Mouse (Mus musculus): Measurements from ENCODE around the gene P2ry4. TPM values are rescaled to one million over a fixed set of nuclear protein-coding genes. Genes with fewer than 3 reads are reported as not detected.

Gene P2ry4
- polyA plus RNA-seq, 1 experiment from 2014 or later: not detected

DNA sequence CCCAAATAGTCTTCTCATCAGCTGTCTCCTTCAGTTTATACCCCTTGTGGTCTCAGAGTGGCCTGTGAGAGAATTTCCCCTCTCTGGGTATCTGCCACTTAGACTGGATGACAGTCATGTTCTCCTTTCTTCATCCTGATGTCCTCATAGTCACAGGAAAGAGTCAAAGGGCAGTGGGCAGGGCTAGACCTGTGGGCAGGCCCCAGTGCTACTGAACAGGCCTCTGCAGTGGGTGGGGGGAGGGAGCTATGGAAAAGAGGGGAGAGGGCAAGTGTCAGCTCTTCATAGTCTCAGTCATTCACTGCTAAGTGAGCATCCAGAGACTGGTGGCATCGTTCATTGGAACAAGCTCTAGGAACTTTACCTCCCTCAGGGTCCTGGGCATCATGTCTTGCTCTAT lies 22.7 kb downstream of the P2ry4 start, which contains the start of gene Awat1:
TSS of gene Awat1 (plus strand) at position 301 of the 400 bp plus-strand sequence.
- no peak within 1 kb of the TSS for H3K9ac ChIP-seq
- no peak within 1 kb of the TSS for H3K4me2 ChIP-seq
- H3K4me3 ChIP-seq (replicated peaks): no peak within 1 kb of the TSS
- no peak within 1 kb of the TSS for H3K27ac ChIP-seq
- no peaks in the 10 kb centered on the region for H3K4me1 ChIP-seq
- H3K9me3 ChIP-seq (replicated peaks): no peaks in the 10 kb centered on the region
- ATAC-seq (replicated peaks; ENCODE audit: low FRiP score): no peak
- no peaks in the 10 kb centered on the region for H3K36me3 ChIP-seq
- 86% methylated on average over 1 of the region's 1 CpGs for WGBS
- peaks cover 23% of the 10 kb centered on the region for H3K27me3 ChIP-seq

GRCm38 (mm10) chrX:100565696-100566095 lies 29.0 kb downstream of the P2ry4 start:
- H3K9me3 ChIP-seq (replicated peaks): no peaks in the 10 kb centered on the region
- ATAC-seq (replicated peaks; ENCODE audit: low FRiP score): no peak
- no peaks in the 10 kb centered on the region for H3K4me1 ChIP-seq
- 89% methylated on average over 3 of the region's 3 CpGs for WGBS
- no peaks in the 10 kb centered on the region for H3K36me3 ChIP-seq
- no peak overlapping the region for H3K27ac ChIP-seq
- H3K9ac ChIP-seq: no peak overlapping the region
- H3K4me2 ChIP-seq: no peak overlapping the region
- H3K4me3 ChIP-seq (replicated peaks): no peak overlapping the region
- H3K27me3 ChIP-seq: 0 out of 2 replicates have a peak, but pooled peaks cover 6% of the 10 kb centered on the region

DNA sequence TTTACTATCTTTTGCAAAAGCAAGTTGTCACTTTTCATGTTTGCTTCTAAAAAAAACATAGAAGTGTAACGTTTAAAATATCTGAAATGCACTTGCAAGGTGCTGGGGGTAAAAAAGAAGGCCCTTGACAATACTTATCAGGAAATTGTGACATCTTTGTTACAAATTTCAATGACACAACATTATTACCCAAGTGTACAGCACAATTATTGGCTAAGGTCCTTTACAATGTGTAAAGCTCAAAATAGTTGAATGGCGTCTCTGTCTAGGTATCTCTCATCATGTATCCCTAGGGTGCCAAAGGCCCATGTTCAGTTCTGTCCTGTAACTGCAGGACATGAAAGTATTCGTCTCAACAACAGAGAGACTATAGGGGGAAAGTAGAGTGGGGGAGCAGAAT lies 38.6 kb downstream of the P2ry4 start:
- Histone ChIP-seq H3K4me1 (no peaks in the 10 kb centered on the region), H3K27ac (no peak overlapping the region), H3K27me3 (peaks cover 30% of the 10 kb centered on the region), H3K9me3 (replicated peaks) (no peaks in the 10 kb centered on the region), H3K9ac (no peak overlapping the region), H3K4me3 (replicated peaks) (no peak overlapping the region), H3K4me2 (no peak overlapping the region), H3K36me3 (no peaks in the 10 kb centered on the region)
- WGBS: 73% methylated on average over 3 of the region's 3 CpGs
- ATAC-seq (replicated peaks; ENCODE audit: low FRiP score): no peak

Other genes with a start within 250 kb of the P2ry4 start
- gene Otud6a, start 165.9 kb downstream of the P2ry4 start, polyA plus RNA-seq (2015; fragmentation: Nextera tagmentation; extraction: Ambion mirVana): 0.19 TPM in 1 of 2 replicates, not detected in the other
- gene Awat2, start 152.2 kb downstream of the P2ry4 start, polyA plus RNA-seq (2015; fragmentation: Nextera tagmentation; extraction: Ambion mirVana): 0.47 and 0.69 TPM in 2 replicates
- 39.9 and 40.6 TPM in 2 replicates for gene Igbp1, start 100.6 kb downstream of the P2ry4 start, polyA plus RNA-seq (2015; fragmentation: Nextera tagmentation; extraction: Ambion mirVana)
- gene Dgat2l6, start 70.0 kb downstream of the P2ry4 start, polyA plus RNA-seq (2015; fragmentation: Nextera tagmentation; extraction: Ambion mirVana): not detected in 2 replicates
- gene Awat1, start 22.6 kb downstream of the P2ry4 start, polyA plus RNA-seq (2015; fragmentation: Nextera tagmentation; extraction: Ambion mirVana): not detected in 2 replicates
- not detected in 2 replicates for gene Arr3, start 10.6 kb upstream of the P2ry4 start, polyA plus RNA-seq (2015; fragmentation: Nextera tagmentation; extraction: Ambion mirVana)
- 30.3 and 31.2 TPM in 2 replicates for gene Kif4, start 30.9 kb upstream of the P2ry4 start, polyA plus RNA-seq (2015; fragmentation: Nextera tagmentation; extraction: Ambion mirVana)
- gene Pdzd11, start 31.7 kb upstream of the P2ry4 start, polyA plus RNA-seq (2015; fragmentation: Nextera tagmentation; extraction: Ambion mirVana): 101 TPM in 2 replicates
- 2.1 and 3.3 TPM in 2 replicates for gene Gdpd2, start 135.0 kb upstream of the P2ry4 start, polyA plus RNA-seq (2015; fragmentation: Nextera tagmentation; extraction: Ambion mirVana)
- gene Dlg3, start 172.9 kb upstream of the P2ry4 start, polyA plus RNA-seq (2015; fragmentation: Nextera tagmentation; extraction: Ambion mirVana): 4.6 and 5.0 TPM in 2 replicates